In genomic region chr11:76671871-76672475, GRCm38 (mm10) we compare ENCODE assay signal across 9 mouse cellular contexts. TPM values are rescaled to one million over a fixed set of nuclear protein-coding genes. Genes with fewer than 3 reads are reported as not detected.
DNase-seq lines count a peak whose midpoint lies in the region; ATAC-seq and TF ChIP-seq lines count a peak whose summit lies in the region.
"Had no signal": no experiment of that assay in that cellular context is flagged by ENCODE, and none has a peak within 500 bp of the region (broad histone marks: within the 10 kb centered on the region; RNA-seq: fewer than 3 reads in every experiment).

Gene Bhlha9 (plus strand): TSS chr11:76672470.

- H3K27me3 ChIP-seq in intestine, postnatal 0 days (replicated peaks; ENCODE audit: control insufficient read depth, insufficient read depth, low read length), result peaks cover 50% of the 10 kb centered on the region
- peaks cover 47% of the 10 kb centered on the region for H3K27me3 ChIP-seq in stomach, embryonic 16.5 days (ENCODE audit: control insufficient read depth, insufficient read depth, low read length)

- no peak within 1 kb of the TSS for H3K9ac ChIP-seq in intestine, postnatal 0 days (ENCODE audit: low read depth, low read length)
- peak within 1 kb of the TSS; percentile 50 for H3K9ac ChIP-seq in stomach, embryonic 16.5 days (ENCODE audit: low read length)

- no peak for TF ChIP-seq CTCF in intestine, postnatal 0 days (IDR thresholded peaks at IDR 0.05; ENCODE audit: low read depth)

- DNase-seq in frontal cortex, postnatal 25 days (ENCODE audit: low spot score in 2 of 2), result no peak
- DNase-seq in right cerebral cortex, postnatal 4 days, result peak; percentile 9
- DNase-seq in right cerebral cortex, adult 2 months (ENCODE audit: low spot score in 2 of 2), result no peak
- no peak for DNase-seq in frontal cortex, postnatal 36 days (ENCODE audit: low spot score in 2 of 2)
- DNase-seq in kidney, postnatal 10 days, result no peak
- DNase-seq: adrenal gland, postnatal 36 days had no signal

- no peaks in the 10 kb centered on the region for H3K36me3 ChIP-seq in intestine, postnatal 0 days (ENCODE audit: control insufficient read depth, insufficient read depth)
- no peaks in the 10 kb centered on the region for H3K36me3 ChIP-seq in stomach, embryonic 16.5 days (ENCODE audit: control insufficient read depth, insufficient read depth, low read length)

- no peak within 1 kb of the TSS for H3K27ac ChIP-seq in intestine, postnatal 0 days (ENCODE audit: low read depth, low read length)
- no peak within 1 kb of the TSS for H3K27ac ChIP-seq in stomach, embryonic 16.5 days (ENCODE audit: low read length)

- peak within 1 kb of the TSS; percentile 18 for H3K4me2 ChIP-seq in intestine, postnatal 0 days (replicated peaks; ENCODE audit: low read depth)
- H3K4me2 ChIP-seq in stomach, embryonic 16.5 days (ENCODE audit: low read depth, low read length), result peak within 1 kb of the TSS; percentile 49

- no peaks in the 10 kb centered on the region for H3K4me1 ChIP-seq in intestine, postnatal 0 days (replicated peaks; ENCODE audit: control insufficient read depth, insufficient read depth, low read length)
- 0 out of 2 replicates have a peak, but pooled peaks cover 8% of the 10 kb centered on the region for H3K4me1 ChIP-seq in stomach, embryonic 16.5 days (ENCODE audit: control insufficient read depth, insufficient read depth, low read length)

- H3K9me3 ChIP-seq in intestine, postnatal 0 days (ENCODE audit: control insufficient read depth), result no peaks in the 10 kb centered on the region
- no peaks in the 10 kb centered on the region for H3K9me3 ChIP-seq in stomach, embryonic 16.5 days (replicated peaks; ENCODE audit: control insufficient read depth, low read length)

- 0 out of 2 replicates have a peak within 1 kb of the TSS, but pooled peaks have one; percentile 13 for H3K4me3 ChIP-seq in intestine, postnatal 0 days (ENCODE audit: low read depth, low read length)
- H3K4me3 ChIP-seq in stomach, embryonic 16.5 days (replicated peaks; ENCODE audit: low read length), result peak within 1 kb of the TSS; percentile 39

- WGBS in intestine, postnatal 0 days, result 54% methylated on average over 15 of the region's 15 CpGs
- WGBS in stomach, embryonic 16.5 days, result 56% methylated on average over 15 of the region's 15 CpGs

- peak; percentile 8; the same call in 1 of the 2 replicates for ATAC-seq in frontal cortex, adult (ENCODE audit: low TSS enrichment)
- ATAC-seq in intestine, postnatal 0 days, result no peak
- no peak for ATAC-seq in stomach, embryonic 16.5 days (ENCODE audit: insufficient read depth, low FRiP score)

RNA-seq across cellular contexts. Expression of gene Bhlha9, which starts in this region (rescaled TPM):
- polyA plus RNA-seq in intestine, postnatal 0 days (2015; fragmentation: Nextera tagmentation; extraction: Ambion mirVana), result not detected in 2 replicates
- polyA plus RNA-seq in stomach, embryonic 16.5 days (2015; fragmentation: Nextera tagmentation; extraction: Ambion mirVana), result not detected in 2 replicates
